Mouse (Mus musculus): ENCODE data around the gene Gm36028.

Gm36028 gene

DNA sequence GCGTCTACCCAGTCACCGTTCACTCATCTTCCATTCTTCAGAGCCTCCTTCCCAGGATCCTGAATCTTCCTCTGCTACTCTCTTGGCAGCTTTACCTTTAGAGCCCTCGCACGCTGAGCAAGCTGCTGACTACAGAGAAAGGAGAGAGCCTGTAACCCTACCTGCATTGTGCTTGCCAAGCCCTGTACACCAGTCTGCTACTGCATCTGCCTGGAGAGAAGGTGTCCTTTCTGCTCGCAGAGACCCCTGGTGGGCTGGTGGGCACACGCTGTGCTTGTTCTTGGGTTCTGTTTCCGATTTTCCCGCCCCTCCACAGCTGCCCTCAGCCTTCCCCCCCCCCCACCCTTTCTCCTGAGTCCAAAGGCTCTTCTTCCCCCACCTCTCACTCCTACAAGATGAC, 53.7 kb downstream of the Gm36028 start:
- DNase-seq: no peak

- no peak for DNase-seq
Observed at GRCm38 (mm10) chr16:37805746-37806495, 55.0 kb downstream of the Gm36028 start.

DNA sequence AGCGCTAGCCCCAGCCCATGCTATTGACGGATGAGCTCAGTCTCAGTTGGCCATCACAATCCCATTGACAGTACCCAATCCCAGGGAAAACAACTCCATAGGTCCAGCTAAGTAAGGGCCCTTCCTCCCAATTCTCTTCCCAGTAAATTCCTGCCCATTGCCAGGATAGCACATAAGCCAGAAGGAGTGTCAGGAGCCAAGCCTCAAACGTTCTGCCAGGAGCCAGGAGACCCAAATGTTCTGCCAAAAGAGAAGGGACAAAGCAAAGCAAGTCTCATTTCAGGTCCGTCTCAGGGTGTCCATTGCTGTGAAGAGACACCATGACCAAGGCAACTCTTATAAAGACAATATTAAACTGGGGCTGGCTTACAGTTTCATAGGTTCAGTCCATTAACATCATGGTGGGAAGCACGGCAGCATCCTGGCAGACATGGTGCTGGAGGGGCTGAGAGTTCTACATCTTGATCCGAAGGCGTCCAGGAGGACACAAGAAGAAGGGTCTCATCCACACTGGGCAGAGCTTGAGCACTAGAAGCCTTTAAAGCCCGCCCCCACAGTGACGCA, 57.5 kb downstream of the Gm36028 start:
- no peak for DNase-seq

DNA sequence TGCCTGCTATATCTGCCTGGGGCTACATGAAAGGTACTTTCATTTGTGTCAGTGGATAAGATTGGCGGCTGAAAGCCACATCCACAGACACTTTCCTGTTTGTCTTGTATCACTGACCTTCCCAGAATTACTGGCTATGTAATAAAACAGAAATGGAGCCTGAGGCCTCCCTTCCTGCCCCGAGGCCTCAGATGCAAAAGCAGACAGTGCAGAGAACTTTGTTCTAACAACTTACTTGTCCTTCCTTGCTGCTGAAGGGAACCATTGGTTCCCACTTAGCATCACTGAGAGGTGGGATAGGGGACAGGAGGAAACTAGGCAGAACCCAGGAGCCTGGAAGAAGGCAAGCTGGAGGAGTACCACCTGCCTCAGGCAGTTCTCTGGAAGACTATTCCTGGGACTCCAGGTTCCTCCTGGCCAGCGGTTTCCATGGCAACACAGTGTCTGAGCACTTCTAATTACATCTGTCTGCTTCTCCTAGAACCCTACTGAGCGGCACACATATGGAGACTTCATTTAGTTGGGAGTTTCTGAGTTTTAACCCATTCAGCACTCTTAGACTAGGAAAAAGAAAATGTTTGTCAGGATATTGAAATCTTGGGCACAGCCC, 58.2 kb downstream of the Gm36028 start:
- DNase-seq: no peak

DNA sequence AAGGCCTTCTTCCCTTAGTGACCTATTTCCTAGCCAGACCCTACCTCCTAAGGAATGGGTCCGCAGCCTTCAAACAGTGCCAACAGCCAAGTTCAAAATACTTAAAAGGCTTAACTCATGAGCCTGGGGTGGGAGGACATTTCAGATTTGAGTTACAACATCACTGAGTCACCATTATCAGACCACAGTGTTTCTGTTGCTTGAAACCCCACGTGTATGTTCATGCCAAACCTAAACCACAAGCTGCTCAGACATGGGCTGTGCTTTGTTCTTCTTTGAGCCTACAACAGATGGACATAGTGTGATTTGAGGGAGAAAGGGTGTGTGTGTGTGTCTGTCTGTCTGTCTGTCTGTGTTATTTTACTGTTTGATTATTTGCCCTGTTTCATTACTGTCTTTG, 59.8 kb downstream of the Gm36028 start:
- DNase-seq: no peak

Data from cerebellum, adult 11 months (tissue).